Mouse (Mus musculus) limb, embryonic 11.5 days (tissue): Measurements from ENCODE around the gene Mocs2. TPM values are rescaled to one million over a fixed set of nuclear protein-coding genes. Genes with fewer than 3 reads are reported as not detected.
A peak's percentile ranks its signal among the peaks of the same experiment; 100 is the strongest.

Experiments
- ATAC-seq: fragments of 200-750 bp; cut with Nextera tagmentation; 2 replicates; pipeline ENCODE4 v1.8.0; 2017; ENCODE audit warnings: low read depth; ENCODE audit not compliant: insufficient number of reproducible peaks, low FRiP score, low TSS enrichment
- DNase-seq: peaks from one replicate; pipeline ENCODE4 v3.0.0-alpha.2; 2015; ENCODE audit warnings: low spot score
- H3K27ac ChIP-seq: fragments of 300-500 bp; sonication (generic); replicated peaks from 2 replicates; pipeline ENCODE4 v1.5.1; 2014; ENCODE audit warnings: low read depth, mild to moderate bottlenecking, low read length
- H3K27me3 ChIP-seq: fragments of 300-500 bp; sonication (generic); 2 replicates; pipeline ENCODE4 v1.6.1; 2014; ENCODE audit warnings: mild to moderate bottlenecking, low read length, mixed read lengths; ENCODE audit not compliant: control insufficient read depth, insufficient read depth
- H3K36me3 ChIP-seq: fragments of 300-500 bp; sonication (generic); 2 replicates; pipeline ENCODE4 v1.6.1; 2014; ENCODE audit warnings: mild to moderate bottlenecking, low read length, moderate library complexity, mixed read lengths; ENCODE audit not compliant: control insufficient read depth, insufficient read depth
- H3K4me1 ChIP-seq: fragments of 300-500 bp; sonication (generic); 2 replicates; pipeline ENCODE4 v1.6.1; 2014; ENCODE audit warnings: low read length, mixed read lengths; ENCODE audit not compliant: control insufficient read depth, insufficient read depth
- H3K4me2 ChIP-seq: fragments of 300-500 bp; sonication (generic); 2 replicates; pipeline ENCODE4 v1.6.1; 2014; ENCODE audit warnings: low read depth, mild to moderate bottlenecking, moderate library complexity; ENCODE audit not compliant: severe bottlenecking
- H3K4me3 ChIP-seq: fragments of 300-500 bp; sonication (generic); 2 replicates; pipeline ENCODE4 v1.5.1; 2014; ENCODE audit warnings: low read depth, low read length
- H3K9ac ChIP-seq: fragments of 300-500 bp; sonication (generic); 2 replicates; pipeline ENCODE4 v1.6.1; 2014; ENCODE audit warnings: mild to moderate bottlenecking, low read length
- H3K9me3 ChIP-seq: fragments of 300-500 bp; sonication (generic); 2 replicates; pipeline ENCODE4 v1.6.1; 2016; ENCODE audit warnings: low read length; ENCODE audit not compliant: control insufficient read depth
- WGBS: fragments of 180-500 bp; shearing (Covaris S2); extraction: QIAGEN DNeasy Blood & Tissue Kit; methylation state at CpG from one replicate; pipeline ENCODE4 v1.1.7; 2014; 5-methylcytosine and 5-hydroxymethylcytosine counted together
- polyA plus RNA-seq: library from polyadenylated mRNA; unstranded; fragments of >200 nt; fragmentation: Nextera tagmentation; extraction: Ambion mirVana; gene quantifications from 2 replicates; pipeline ENCODE4 v1.2.1, GENCODE M21; 2014

Gene Mocs2
- polyA plus RNA-seq = 81.1 and 84.3 TPM in 2 replicates

DNA sequence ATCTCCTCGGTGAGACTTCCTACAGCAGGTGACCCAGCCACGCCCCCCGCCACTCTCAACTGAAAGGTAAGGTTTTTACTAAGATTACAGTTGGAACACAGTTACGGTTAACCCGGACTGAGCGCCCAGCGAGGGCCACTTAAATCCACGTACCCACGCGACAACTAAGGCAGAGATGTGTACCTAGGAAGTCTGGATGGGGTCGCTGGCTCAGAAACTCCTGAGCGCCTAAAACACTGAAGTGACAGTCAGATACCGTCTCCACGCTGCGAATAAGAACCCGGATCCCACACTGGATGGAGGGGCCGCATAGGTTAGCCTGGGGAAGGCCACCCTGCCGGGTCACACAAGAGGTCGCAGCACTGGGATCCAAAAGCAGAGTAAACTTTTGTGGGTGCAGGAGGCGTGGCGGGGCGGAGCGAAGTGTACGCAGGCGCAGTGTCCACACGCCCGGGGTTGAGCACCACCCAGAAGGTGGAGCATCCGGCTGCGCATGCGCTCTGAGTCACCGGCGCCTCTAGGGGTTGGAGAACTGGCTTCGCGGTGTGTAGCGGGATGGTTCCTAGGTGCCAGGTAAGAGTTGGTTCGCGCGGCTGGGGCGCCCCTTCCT lies at the start of gene Mocs2:
Gene Mocs2, plus strand, starts transcription at position 486 of the 610 bp plus-strand sequence.
- Histone ChIP-seq H3K9me3 (no peaks in the 10 kb centered on the region), H3K4me1 (no peaks in the 10 kb centered on the region), H3K9ac (peak within 1 kb of the TSS; percentile 60), H3K27ac (no peak within 1 kb of the TSS), H3K4me2 (peak within 1 kb of the TSS; percentile 56), H3K27me3 (no peaks in the 10 kb centered on the region), H3K36me3 (no peaks in the 10 kb centered on the region; the same call in 1 of the 2 replicates), H3K4me3 (peak within 1 kb of the TSS; percentile 73)
- peak; percentile 96 for DNase-seq
- peak; percentile 98 for ATAC-seq
- under 1% methylated on average over 39 of the region's 39 CpGs for WGBS

DNA sequence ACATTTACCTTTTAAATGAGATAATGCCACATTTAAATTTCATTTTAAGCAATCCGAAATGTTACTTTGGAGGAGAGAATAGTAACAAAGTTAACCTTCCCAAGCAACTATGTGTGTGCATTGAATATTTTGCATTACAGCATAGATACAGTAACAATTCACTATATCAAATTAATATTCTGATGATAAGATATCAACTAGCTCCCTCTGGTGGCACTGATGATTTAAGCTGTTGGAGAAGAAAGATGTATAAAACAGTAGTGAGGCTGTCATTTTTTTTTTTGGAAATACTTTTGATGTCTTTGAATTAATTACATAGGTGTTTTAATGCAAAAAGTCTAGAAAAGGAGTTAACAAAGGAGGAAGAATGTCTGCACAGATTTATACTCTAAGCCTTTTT lies 26.5 kb upstream of the Mocs2 start:
- ATAC-seq (no peak), DNase-seq (no peak)
- no peak overlapping the region for H3K4me2 ChIP-seq
- no peaks in the 10 kb centered on the region for H3K27me3 ChIP-seq
- H3K27ac ChIP-seq = no peak overlapping the region
- H3K4me1 ChIP-seq = no peaks in the 10 kb centered on the region
- no peak overlapping the region for H3K9ac ChIP-seq
- H3K9me3 ChIP-seq = no peaks in the 10 kb centered on the region
- H3K36me3 ChIP-seq = no peaks in the 10 kb centered on the region
- 90% methylated on average over 1 of the region's 1 CpGs for WGBS
- no peak overlapping the region for H3K4me3 ChIP-seq

DNA sequence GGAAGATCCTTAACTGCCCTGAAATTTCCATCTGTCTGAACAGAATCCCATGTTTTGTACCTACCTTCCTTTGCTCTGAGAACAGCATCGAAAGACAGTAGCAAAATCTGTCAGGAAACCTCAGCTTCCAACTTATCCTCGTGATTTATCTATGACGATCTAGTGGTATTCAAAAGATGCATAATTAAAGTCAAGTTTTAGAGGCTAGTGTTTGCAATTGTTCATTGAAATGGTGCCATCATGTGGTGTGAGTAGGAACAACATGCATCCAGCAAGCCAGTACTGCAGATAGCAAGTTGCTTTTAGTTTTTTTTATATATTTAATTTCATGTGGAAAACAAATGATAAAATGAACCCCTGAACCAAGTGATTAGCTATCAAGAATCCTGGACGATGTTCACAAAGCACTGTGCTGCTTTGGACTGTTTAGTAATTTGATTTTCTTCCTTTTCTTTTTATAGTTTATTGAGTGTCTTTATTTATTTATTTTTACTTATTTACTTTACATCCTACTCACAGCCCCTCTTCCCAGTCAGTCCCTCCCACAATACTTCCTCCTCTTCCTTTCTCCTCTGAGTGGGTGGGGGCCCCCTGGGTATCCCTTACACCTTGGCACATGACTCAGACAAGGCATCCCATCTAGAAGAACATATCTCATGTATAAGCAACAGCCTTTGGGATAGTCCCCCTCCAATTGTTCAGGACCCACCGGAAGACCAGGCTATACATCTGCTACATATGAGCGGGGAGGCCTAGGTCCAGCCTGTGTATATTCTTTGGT lies 24.6 kb upstream of the Mocs2 start:
- no peaks in the 10 kb centered on the region for H3K9me3 ChIP-seq
- no peaks in the 10 kb centered on the region for H3K36me3 ChIP-seq
- DNase-seq = peak; percentile 69
- no peak overlapping the region for H3K9ac ChIP-seq
- no peaks in the 10 kb centered on the region for H3K4me1 ChIP-seq
- no peak overlapping the region for H3K4me3 ChIP-seq
- ATAC-seq = no peak; the same call in 1 of the 2 replicates
- no peak overlapping the region for H3K27ac ChIP-seq
- 54% methylated on average over 6 of the region's 6 CpGs for WGBS
- no peaks in the 10 kb centered on the region for H3K27me3 ChIP-seq
- H3K4me2 ChIP-seq = no peak overlapping the region

DNA sequence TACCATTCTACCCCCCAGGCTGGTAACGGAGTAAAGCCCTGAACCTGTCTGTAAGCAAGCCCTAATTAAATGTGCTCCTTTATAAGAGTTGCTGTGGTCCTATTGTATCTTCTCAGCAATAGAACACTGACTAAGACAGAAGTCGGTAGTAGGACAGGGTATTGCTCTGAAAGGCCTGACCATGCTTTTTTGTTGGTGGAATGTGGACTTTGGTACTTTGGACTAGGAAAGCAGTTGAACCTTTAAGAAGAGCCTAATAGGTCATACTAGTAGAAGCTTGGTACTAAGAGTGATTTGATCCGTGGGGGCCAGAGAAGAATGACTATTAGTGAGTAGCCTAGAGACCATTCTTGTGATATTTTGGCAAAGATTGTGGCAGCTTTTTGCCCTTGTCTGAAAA lies 16.2 kb upstream of the Mocs2 start:
- Histone ChIP-seq H3K27me3 (no peaks in the 10 kb centered on the region), H3K9me3 (no peaks in the 10 kb centered on the region), H3K9ac (no peak overlapping the region), H3K27ac (no peak overlapping the region), H3K4me3 (no peak overlapping the region), H3K36me3 (no peaks in the 10 kb centered on the region), H3K4me1 (no peaks in the 10 kb centered on the region), H3K4me2 (no peak overlapping the region)
- WGBS = 88% methylated on average over 3 of the region's 3 CpGs
- DNase-seq (no peak), ATAC-seq (no peak)

DNA sequence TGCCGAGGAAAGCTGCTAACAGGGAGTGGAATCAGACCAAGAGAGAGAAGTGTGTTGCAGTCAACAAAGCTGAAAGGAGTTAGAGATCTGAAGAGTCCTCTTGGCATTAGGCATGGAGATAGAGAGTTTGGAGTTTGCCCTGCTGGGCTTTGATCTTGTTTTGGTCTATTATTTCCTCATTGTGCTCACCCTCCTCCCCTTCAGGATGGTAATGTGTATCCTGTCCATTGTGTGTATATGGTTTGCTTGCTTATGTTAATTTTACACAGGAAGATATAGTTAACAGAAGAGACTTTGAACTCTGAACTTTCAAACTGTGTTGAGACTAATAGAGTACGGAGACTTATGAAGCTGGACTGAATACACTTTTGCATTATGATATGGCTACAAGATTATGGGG lies 15.1 kb upstream of the Mocs2 start:
- Histone ChIP-seq H3K27me3 (no peaks in the 10 kb centered on the region), H3K4me2 (no peak overlapping the region), H3K4me1 (no peaks in the 10 kb centered on the region), H3K9me3 (no peaks in the 10 kb centered on the region), H3K36me3 (no peaks in the 10 kb centered on the region), H3K4me3 (no peak overlapping the region), H3K9ac (no peak overlapping the region), H3K27ac (no peak overlapping the region)
- DNase-seq (no peak), ATAC-seq (no peak)
- 93% methylated on average over 2 of the region's 2 CpGs for WGBS

DNA sequence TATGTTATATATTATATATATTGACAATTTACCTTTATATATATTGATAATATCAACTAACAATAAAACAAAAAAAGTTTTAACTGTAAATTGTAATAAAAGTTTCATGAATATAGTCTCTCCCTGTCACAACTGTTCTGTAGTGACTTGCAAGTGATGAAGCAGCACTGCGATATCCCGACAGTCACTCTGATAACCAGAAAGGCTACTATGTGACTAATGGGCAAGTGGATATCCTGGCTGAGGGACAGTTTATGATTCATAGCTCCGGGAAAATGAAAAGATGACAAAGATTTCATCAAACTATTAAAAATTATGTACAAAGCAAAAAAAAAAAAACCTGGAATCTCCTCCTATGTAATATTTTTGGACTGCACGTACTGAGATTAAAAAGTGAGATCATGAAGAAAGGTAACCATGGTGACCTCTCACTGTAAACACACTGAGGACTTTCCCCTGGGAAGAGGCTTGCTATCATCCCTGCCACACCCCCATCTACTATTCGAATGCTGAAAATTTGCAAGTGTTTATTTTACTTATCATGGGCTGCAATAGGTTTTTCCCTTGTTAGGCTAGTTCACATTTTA lies 8.3 kb upstream of the Mocs2 start:
- Histone ChIP-seq H3K9ac (no peak overlapping the region), H3K36me3 (no peaks in the 10 kb centered on the region), H3K27me3 (no peaks in the 10 kb centered on the region), H3K4me1 (no peaks in the 10 kb centered on the region), H3K27ac (no peak overlapping the region), H3K4me2 (no peak overlapping the region), H3K9me3 (no peaks in the 10 kb centered on the region), H3K4me3 (no peak overlapping the region)
- ATAC-seq (no peak), DNase-seq (no peak)
- 89% methylated on average over 5 of the region's 5 CpGs for WGBS

DNA sequence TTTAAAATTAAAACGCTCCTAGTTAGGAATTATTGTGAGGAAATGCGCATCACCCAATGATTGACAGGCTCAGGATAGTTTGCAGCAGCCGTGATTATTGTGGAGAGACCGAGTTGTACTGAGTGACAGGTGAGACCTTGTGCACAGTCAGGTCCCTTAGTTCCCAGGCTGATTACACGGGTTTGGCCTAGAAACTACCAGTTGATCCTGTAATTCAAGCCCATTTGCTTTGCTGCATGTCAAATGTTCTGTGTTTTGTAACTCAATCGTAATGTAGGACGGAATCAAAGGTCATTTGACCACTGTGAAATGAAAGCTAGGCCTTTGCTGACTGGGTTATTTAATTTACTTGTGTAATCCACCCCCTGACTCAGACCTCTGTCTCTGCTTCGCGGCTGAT lies 477 bp downstream of the Mocs2 start:
- Histone ChIP-seq H3K27me3 (no peaks in the 10 kb centered on the region), H3K4me3 (peak overlapping the region; percentile 73), H3K36me3 (no peaks in the 10 kb centered on the region; the same call in 1 of the 2 replicates), H3K4me1 (no peaks in the 10 kb centered on the region), H3K27ac (no peak overlapping the region), H3K4me2 (peak overlapping the region; percentile 56), H3K9ac (peak overlapping the region; percentile 60), H3K9me3 (no peaks in the 10 kb centered on the region)
- ATAC-seq = peak; percentile 16; the same call in 1 of the 2 replicates
- WGBS = 35% methylated on average over 9 of the region's 9 CpGs
- DNase-seq = peak; percentile 28

DNA sequence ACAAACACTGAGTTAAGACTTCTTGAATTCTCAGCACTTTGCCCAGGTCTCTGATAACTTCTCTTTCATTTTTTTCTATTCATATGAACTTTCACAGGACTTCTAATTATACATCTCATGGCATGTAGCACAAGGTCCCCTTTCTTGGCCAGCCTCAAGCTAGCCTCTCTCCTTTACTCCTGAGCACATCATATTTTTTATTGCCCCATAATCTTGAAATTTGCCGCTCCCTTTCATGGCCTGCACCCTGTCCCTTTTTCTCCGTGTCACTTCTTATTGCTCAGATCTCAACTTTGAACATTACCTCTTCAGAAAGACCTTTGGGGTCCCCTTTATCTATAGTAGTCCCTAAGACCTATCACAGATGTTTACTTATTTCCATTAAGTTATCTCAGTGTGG lies 4.8 kb downstream of the Mocs2 start:
- no peak overlapping the region for H3K27ac ChIP-seq
- ATAC-seq = no peak
- no peaks in the 10 kb centered on the region; the same call in 1 of the 2 replicates for H3K36me3 ChIP-seq
- no peaks in the 10 kb centered on the region for H3K9me3 ChIP-seq
- H3K4me2 ChIP-seq = no peak overlapping the region
- H3K9ac ChIP-seq = no peak overlapping the region
- H3K4me1 ChIP-seq = no peaks in the 10 kb centered on the region
- no peaks in the 10 kb centered on the region for H3K27me3 ChIP-seq
- no peak for DNase-seq
- H3K4me3 ChIP-seq = no peak overlapping the region
- WGBS = 98% methylated on average over 2 of the region's 2 CpGs
